Mouse (Mus musculus) CH12.LX (cell line): Measurements from ENCODE around the gene Myh9. TPM values are rescaled to one million over a fixed set of nuclear protein-coding genes. Genes with fewer than 3 reads are reported as not detected.

Experiments
- DNase-seq: peaks from one replicate; pipeline ENCODE4 v3.0.0-alpha.2; 2013; ENCODE audit errors: extremely low read depth
- H3K27ac ChIP-seq: 2 replicates; pipeline ENCODE4 v1.5.1; 2012; ENCODE audit warnings: low read depth, mild to moderate bottlenecking, control low read depth, moderate library complexity; ENCODE audit not compliant: insufficient read depth
- H3K27me3 ChIP-seq: replicated peaks from 2 replicates; pipeline ENCODE3; 2012; ENCODE audit warnings: inconsistent platforms
- H3K36me3 ChIP-seq, 2 experiments: replicated peaks in 1 of 2; 2 replicates each; pipeline versions ENCODE3 to v1.6.1; 2012; ENCODE audit warnings: inconsistent platforms in 1 of 2, low read length in 1 of 2, mild to moderate bottlenecking in 1 of 2, mixed read lengths in 1 of 2, moderate library complexity in 1 of 2; ENCODE audit not compliant: control insufficient read depth in 1 of 2, insufficient read depth in 1 of 2
- H3K4me1 ChIP-seq, 2 experiments: 2 replicates each; pipeline ENCODE4 v1.6.1; 2012; ENCODE audit warnings: inconsistent platforms in 1 of 2, moderate library complexity in 1 of 2; ENCODE audit not compliant: insufficient read depth in 2 of 2, control insufficient read depth in 1 of 2
- H3K4me2 ChIP-seq: 2 replicates; pipeline ENCODE4 v1.6.1; 2012; ENCODE audit warnings: low read depth, mild to moderate bottlenecking, control low read depth; ENCODE audit not compliant: poor library complexity, insufficient read depth, severe bottlenecking
- H3K4me3 ChIP-seq, 3 experiments: fragments of 150-350 bp in 1 of 3; sonication (generic) in 1 of 3; replicated peaks in 1 of 3; 2 replicates each; pipeline versions ENCODE3 to v1.5.1; 2011 to 2012; ENCODE audit warnings: low read depth in 2 of 3, low read length in 2 of 3, mild to moderate bottlenecking in 2 of 3, moderate library complexity in 2 of 3, control low read depth in 1 of 3, improper control_type of control experiment in 1 of 3, inconsistent platforms in 1 of 3, mixed read lengths in 1 of 3; ENCODE audit not compliant: poor library complexity in 1 of 3
- H3K79me2 ChIP-seq: replicated peaks from 2 replicates; pipeline ENCODE4 v1.6.1; 2012; ENCODE audit warnings: mild to moderate bottlenecking, moderate library complexity; ENCODE audit not compliant: control insufficient read depth, poor library complexity, insufficient read depth, severe bottlenecking; ENCODE audit errors: extremely low read depth
- H3K9ac ChIP-seq: 2 replicates; pipeline ENCODE4 v1.6.1; 2012; ENCODE audit warnings: low read depth, mild to moderate bottlenecking, control low read depth, moderate library complexity; ENCODE audit not compliant: insufficient read depth
- H3K9me3 ChIP-seq: replicated peaks from 2 replicates; pipeline ENCODE3; 2012; ENCODE audit warnings: low read length, inconsistent platforms, mixed read lengths
- CHD1 ChIP-seq: IDR thresholded peaks from 2 replicates; pipeline ENCODE4 v1.6.1; 2012; ENCODE audit warnings: low read depth, low read length, improper control_type of control experiment, inconsistent platforms
- CHD2 ChIP-seq: IDR thresholded peaks from 2 replicates; pipeline ENCODE4 v1.6.1; 2011; ENCODE audit warnings: low read length, improper control_type of control experiment
- E2F4 ChIP-seq: IDR thresholded peaks from 2 replicates; pipeline ENCODE4 v1.6.1; 2011; ENCODE audit warnings: low read depth, low read length, improper control_type of control experiment; ENCODE audit not compliant: insufficient replicate concordance
- ELF1 ChIP-seq: IDR thresholded peaks from 2 replicates; pipeline ENCODE4 v1.6.1; 2014; ENCODE audit warnings: low read depth, mild to moderate bottlenecking, inconsistent platforms, low read length, improper control_type of control experiment
- ETS1 ChIP-seq: conservative IDR thresholded peaks from 2 replicates; pipeline ENCODE4 v1.6.1; 2012; ENCODE audit warnings: low read depth, mild to moderate bottlenecking, inconsistent platforms, low read length, improper control_type of control experiment, moderate library complexity
- JUND ChIP-seq: conservative IDR thresholded peaks from 2 replicates; pipeline ENCODE4 v1.6.1; 2011; ENCODE audit warnings: low read depth, low read length, improper control_type of control experiment
- KAT2A ChIP-seq: IDR thresholded peaks from 2 replicates; pipeline ENCODE4 v1.6.1; 2012; ENCODE audit warnings: low read length, improper control_type of control experiment, inconsistent platforms; ENCODE audit not compliant: insufficient replicate concordance
- MAZ ChIP-seq: IDR thresholded peaks from 2 replicates; pipeline ENCODE4 v1.6.1; 2012; ENCODE audit warnings: low read depth, mild to moderate bottlenecking, inconsistent platforms, low read length, improper control_type of control experiment, moderate library complexity
- MXI1 ChIP-seq: IDR thresholded peaks from 2 replicates; pipeline ENCODE4 v1.6.1; 2011; ENCODE audit warnings: mild to moderate bottlenecking, low read depth, low read length, improper control_type of control experiment
- NELFE ChIP-seq: IDR thresholded peaks from 2 replicates; pipeline ENCODE4 v1.6.1; 2011; ENCODE audit warnings: low read depth, low read length, improper control_type of control experiment
- NRF1 ChIP-seq: IDR thresholded peaks from 2 replicates; pipeline ENCODE4 v1.6.1; 2014; ENCODE audit warnings: low read depth, mild to moderate bottlenecking, inconsistent platforms, low read length, improper control_type of control experiment, moderate library complexity
- PAX5 ChIP-seq: IDR thresholded peaks from 2 replicates; pipeline ENCODE4 v1.6.1; 2012; ENCODE audit warnings: low read length, inconsistent platforms, mixed read lengths
- POLR2AphosphoS2 ChIP-seq: IDR thresholded peaks from 2 replicates; pipeline ENCODE4 v1.6.1; 2011; ENCODE audit warnings: low read depth, low read length, improper control_type of control experiment
- RAD21 ChIP-seq: IDR thresholded peaks from 2 replicates; pipeline ENCODE4 v1.6.1; 2011; ENCODE audit warnings: low read depth, mild to moderate bottlenecking, low read length, improper control_type of control experiment, moderate library complexity
- TBP ChIP-seq: conservative IDR thresholded peaks from 2 replicates; pipeline ENCODE4 v1.6.1; 2011; ENCODE audit warnings: low read depth, low read length, improper control_type of control experiment
- TCF12 ChIP-seq: IDR thresholded peaks from 2 replicates; pipeline ENCODE4 v1.6.1; 2014; ENCODE audit warnings: low read depth, mild to moderate bottlenecking, inconsistent platforms, low read length, improper control_type of control experiment
- USF2 ChIP-seq: conservative IDR thresholded peaks from 2 replicates; pipeline ENCODE4 v1.6.1; 2011; ENCODE audit warnings: low read depth, low read length, improper control_type of control experiment
- ZNF384 ChIP-seq: IDR thresholded peaks from 2 replicates; pipeline ENCODE4 v1.6.1; 2012; ENCODE audit warnings: low read depth, low read length, improper control_type of control experiment, inconsistent platforms
- dilution Hi-C: fragments of 300-500 bp; cut with MboI; formaldehyde crosslinking; loops from 2 replicates; pipeline ENCODE4 v1.14.3; 2020; ENCODE audit warnings: low sequenced_read_pairs; ENCODE audit not compliant: extremely low pct_unique_long_range_greater_than_20kb, extremely low pct_ligation_motif_present
- in situ Hi-C: fragments of 300-500 bp; cut with MboI; formaldehyde crosslinking; loops from 3 replicates; pipeline ENCODE4 v1.14.3; 2019; ENCODE audit warnings: low sequenced_read_pairs, low pct_ligation_motif_present, low pct_unique_long_range_greater_than_20kb, mixed read lengths
- polyA plus RNA-seq: library from polyadenylated mRNA; unstranded; fragments of >175 nt; gene quantifications from 2 replicates; pipeline ENCODE4 v1.2.1, GENCODE M21; 2012; ENCODE audit warnings: low read depth; ENCODE audit not compliant: insufficient read length
- total RNA-seq, 2 experiments: library from RNA; depleted of rRNA; stranded (reverse); fragments of 300-350 nt in 1 of 2; fragments of >200 nt in 1 of 2; gene quantifications; 2 replicates each; pipeline ENCODE4 v1.2.3; 2012 to 2014

Myh9 gene
- total and polyA plus RNA-seq, 3 experiments, result 43.8 to 165 (median 146) TPM

DNA sequence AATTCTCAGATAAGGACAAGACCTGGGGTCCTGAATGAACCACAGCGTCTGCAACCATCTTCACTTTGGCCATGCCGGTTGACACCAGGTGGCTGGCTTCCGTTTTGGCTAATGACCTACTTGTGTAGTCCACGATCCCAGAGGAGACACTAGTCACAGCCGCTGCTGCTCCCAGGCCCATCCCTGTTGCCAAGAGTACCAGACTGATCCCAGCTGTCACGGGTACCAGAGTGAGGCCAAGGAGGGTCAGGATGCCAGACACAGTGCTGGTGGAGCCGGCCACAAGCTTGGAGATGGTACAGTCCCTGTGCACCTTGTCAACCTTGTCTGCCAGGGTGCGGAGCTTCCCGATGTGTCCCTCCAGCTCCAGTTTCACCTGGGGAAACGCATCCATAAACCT is 92.3 kb downstream of the Myh9 start:
- no peak for DNase-seq
- H3K4me1 ChIP-seq, result peaks cover 0 to 4% of the 10 kb centered on the region in 2 experiments; a peak in 1 of 4 replicates
- in situ Hi-C loops, result loop anchor here (25.0 kb wide), 1 partner anchor 413 kb away; the partner anchor contains the start of gene Ift27
- no peaks in the 10 kb centered on the region for H3K79me2 ChIP-seq
- H3K27me3 ChIP-seq, result peaks cover 28% of the 10 kb centered on the region
- H3K4me2 ChIP-seq, result no peak overlapping the region
- no peak for TF ChIP-seq ELF1
- no peak for TF ChIP-seq E2F4
- no peak for TF ChIP-seq TBP
- TF ChIP-seq JUND, result no peak
- TF ChIP-seq KAT2A, result no peak
- TF ChIP-seq NELFE, result no peak
- TF ChIP-seq, all 38 proteins: peak for 0
- peaks cover 10% of the 10 kb centered on the region for H3K9me3 ChIP-seq
- no peak overlapping the region for H3K27ac ChIP-seq
- H3K36me3 ChIP-seq, result no peaks in the 10 kb centered on the region
- H3K9ac ChIP-seq, result no peak overlapping the region
- H3K4me3 ChIP-seq, result no peak overlapping the region
- dilution Hi-C loops, result no loop called here

GRCm38 (mm10) chr15:77748414-77748813 is 93.6 kb downstream of the Myh9 start:
- Histone ChIP-seq H3K4me2 (no peak overlapping the region), H3K9me3 (peaks cover 10% of the 10 kb centered on the region), H3K27ac (no peak overlapping the region), H3K27me3 (peaks cover 28% of the 10 kb centered on the region), H3K9ac (no peak overlapping the region), H3K4me1 (peaks cover 0 to 4% of the 10 kb centered on the region in 2 experiments; a peak in 1 of 4 replicates), H3K4me3 (no peak overlapping the region), H3K36me3 (no peaks in the 10 kb centered on the region), H3K79me2 (no peaks in the 10 kb centered on the region)
- dilution Hi-C loops, result no loop called here
- no peak for DNase-seq
- no peak for TF ChIP-seq TCF12
- TF ChIP-seq MAZ, result no peak
- no peak for TF ChIP-seq ZNF384
- no peak for TF ChIP-seq MXI1
- TF ChIP-seq JUND, result no peak
- no peak for TF ChIP-seq PAX5
- in situ Hi-C loops, result loop anchor here (25.0 kb wide), 1 partner anchor 414 kb away; the partner anchor contains the start of gene Ift27

GRCm38 (mm10) chr15:77746326-77746725 is 95.6 kb downstream of the Myh9 start:
- Histone ChIP-seq H3K9me3 (peaks cover 10% of the 10 kb centered on the region), H3K4me1 (no peaks in the 10 kb centered on the region), H3K79me2 (no peaks in the 10 kb centered on the region), H3K4me2 (no peak overlapping the region), H3K9ac (no peak overlapping the region), H3K27ac (no peak overlapping the region), H3K4me3 (no peak overlapping the region), H3K36me3 (no peaks in the 10 kb centered on the region), H3K27me3 (peaks cover 21% of the 10 kb centered on the region)
- dilution Hi-C loops, result no loop called here
- in situ Hi-C loops, result loop anchor here (25.0 kb wide), 1 partner anchor 416 kb away; the partner anchor contains the start of gene Ift27
- DNase-seq, result no peak
- no peak for TF ChIP-seq JUND
- TF ChIP-seq ETS1, result no peak
- TF ChIP-seq CHD2, result no peak
- no peak for TF ChIP-seq MAZ
- no peak for TF ChIP-seq NRF1
- no peak for TF ChIP-seq MXI1
- no peak for TF ChIP-seq RAD21
- TF ChIP-seq USF2, result no peak
- no peak for TF ChIP-seq CHD1
- no peak for TF ChIP-seq POLR2AphosphoS2
